Mouse (Mus musculus) olfactory bulb, adult 2 months (tissue): Measurements from ENCODE around the gene Krtap5-4.

Source experiments
- CTCF ChIP-seq: fragments of 200-500 bp; IDR thresholded peaks from 2 replicates; pipeline ENCODE4 v1.5.1; 2012; ENCODE audit warnings: low read depth, mild to moderate bottlenecking, low read length, moderate library complexity; ENCODE audit not compliant: insufficient read depth
- POLR2A ChIP-seq: fragments of 200-500 bp; IDR thresholded peaks from 2 replicates; pipeline ENCODE4 v1.6.1; 2012; ENCODE audit warnings: mild to moderate bottlenecking, low read depth, low read length, moderate library complexity; ENCODE audit not compliant: insufficient read depth

GRCm38 (mm10) chr7:142285130-142285835 is 18.1 kb upstream of the Krtap5-4 start:
- TF ChIP-seq CTCF (no peak), POLR2A (no peak)
